Mouse (Mus musculus) bone marrow, adult 2 months (tissue): ENCODE data around the gene Lsm12. TPM values are rescaled to one million over a fixed set of nuclear protein-coding genes. Genes with fewer than 3 reads are reported as not detected.

Experiments used
- H3K27ac ChIP-seq: fragments of 200-500 bp; 2 replicates; pipeline ENCODE4 v1.5.1; 2012; ENCODE audit warnings: low read depth, mild to moderate bottlenecking, control low read depth, inconsistent platforms, low read length; ENCODE audit not compliant: control insufficient read depth, poor library complexity, insufficient read depth
- H3K4me1 ChIP-seq: fragments of 200-500 bp; 2 replicates; pipeline ENCODE4 v1.6.1; 2011; ENCODE audit warnings: low read length; ENCODE audit not compliant: control insufficient read depth, insufficient read depth
- H3K4me3 ChIP-seq: fragments of 200-500 bp; replicated peaks from 2 replicates; pipeline ENCODE3; 2011; ENCODE audit warnings: mild to moderate bottlenecking, low read depth, low read length, control low read depth; ENCODE audit not compliant: control insufficient read depth
- CTCF ChIP-seq: fragments of 200-500 bp; IDR thresholded peaks from 2 replicates; pipeline ENCODE4 v1.5.1; 2011; ENCODE audit warnings: low read length, control low read depth; ENCODE audit not compliant: control insufficient read depth, insufficient read depth
- POLR2A ChIP-seq: fragments of 200-500 bp; IDR thresholded peaks from 2 replicates; pipeline ENCODE4 v1.6.1; 2011; ENCODE audit warnings: low read depth, mild to moderate bottlenecking, control low read depth, low read length, borderline replicate concordance; ENCODE audit not compliant: control insufficient read depth
- WGBS: fragments of 180-500 bp; shearing (Covaris S2); methylation state at CpG from one replicate; pipeline ENCODE4 v1.1.7; 2018; 5-methylcytosine and 5-hydroxymethylcytosine counted together
- polyA plus RNA-seq: library from polyadenylated mRNA; stranded (reverse); fragments of >200 nt; gene quantifications from 2 replicates; pipeline ENCODE4 v1.2.4, GENCODE M21; 2011; ENCODE audit warnings: low replicate concordance; ENCODE audit not compliant: missing spikeins, insufficient read depth, insufficient read length

The Lsm12 gene
- polyA plus RNA-seq, 1 experiment, result 43.4 TPM

GRCm38 (mm10) chr11:102140508-102140907, 44.6 kb downstream of the Lsm12 start:
- Histone ChIP-seq H3K27ac (no peak overlapping the region), H3K4me1 (no peaks in the 10 kb centered on the region), H3K4me3 (no peak overlapping the region)
- 3% methylated on average over 5 of the region's 5 CpGs for WGBS
- TF ChIP-seq POLR2A (no peak), CTCF (0 out of 2 replicates have a peak, but pooled peaks have one; percentile 16)

- Histone ChIP-seq H3K27ac (no peak overlapping the region), H3K4me1 (no peaks in the 10 kb centered on the region), H3K4me3 (no peak overlapping the region)
- 2% methylated on average over 18 of the region's 18 CpGs for WGBS
- no peak for TF ChIP-seq POLR2A
- peak; percentile 92 for TF ChIP-seq CTCF
These were observed 46.7 kb downstream of the Lsm12 start for GRCm38 (mm10) chr11:102138447-102138740.

GRCm38 (mm10) chr11:102137625-102138446, 47.3 kb downstream of the Lsm12 start:
- 18% methylated on average over 13 of the region's 13 CpGs for WGBS
- Histone ChIP-seq H3K27ac (no peak overlapping the region), H3K4me3 (no peak overlapping the region), H3K4me1 (no peaks in the 10 kb centered on the region)
- TF ChIP-seq CTCF, result no peak
- no peak for TF ChIP-seq POLR2A

- Histone ChIP-seq H3K4me3 (no peak overlapping the region), H3K27ac (no peak overlapping the region), H3K4me1 (no peaks in the 10 kb centered on the region)
- WGBS, result 45% methylated on average over 4 of the region's 4 CpGs
- TF ChIP-seq POLR2A (no peak), CTCF (no peak)
These were observed 50.6 kb downstream of the Lsm12 start for GRCm38 (mm10) chr11:102134516-102134915.

GRCm38 (mm10) chr11:102117386-102117785, 67.7 kb downstream of the Lsm12 start:
- WGBS, result 74% methylated on average over 6 of the region's 6 CpGs
- TF ChIP-seq CTCF, result no peak
- no peak for TF ChIP-seq POLR2A
- H3K4me3 ChIP-seq, result no peak overlapping the region
- no peak overlapping the region for H3K27ac ChIP-seq
- H3K4me1 ChIP-seq, result no peaks in the 10 kb centered on the region; the same call in 1 of the 2 replicates

GRCm38 (mm10) chr11:102116241-102116640, 68.9 kb downstream of the Lsm12 start:
- Histone ChIP-seq H3K27ac (no peak overlapping the region), H3K4me3 (no peak overlapping the region), H3K4me1 (no peaks in the 10 kb centered on the region; the same call in 1 of the 2 replicates)
- TF ChIP-seq POLR2A (no peak), CTCF (no peak)
- 54% methylated on average over 8 of the region's 8 CpGs for WGBS

Other genes starting within 250 kb of the Lsm12 start
- not detected in 2 replicates for gene Sost, start 218.3 kb downstream of the Lsm12 start, polyA plus RNA-seq
- not detected in 2 replicates for gene Cfap97d1, start 201.0 kb downstream of the Lsm12 start, polyA plus RNA-seq
- gene Dusp3, start 198.3 kb downstream of the Lsm12 start, polyA plus RNA-seq, result 8.2 and 15.2 TPM in 2 replicates
- gene Mpp3, start 156.8 kb downstream of the Lsm12 start, polyA plus RNA-seq, result not detected in 2 replicates
- 5.0 and 5.8 TPM in 2 replicates for gene Cd300lg, start 143.8 kb downstream of the Lsm12 start, polyA plus RNA-seq
- 11.9 and 18.2 TPM in 2 replicates for gene Mpp2, start 96.8 kb downstream of the Lsm12 start, polyA plus RNA-seq
- gene Ppy, start 84.0 kb downstream of the Lsm12 start, polyA plus RNA-seq, result not detected in 2 replicates
- not detected in 2 replicates for gene Pyy, start 77.5 kb downstream of the Lsm12 start, polyA plus RNA-seq
- not detected in 2 replicates for gene Nags, start 39.8 kb downstream of the Lsm12 start, polyA plus RNA-seq
- gene Tmem101, start 28.9 kb downstream of the Lsm12 start, polyA plus RNA-seq, result 6.8 and 10.3 TPM in 2 replicates
- 13.9 and 26.5 TPM in 2 replicates for gene G6pc3, start 4.3 kb upstream of the Lsm12 start, polyA plus RNA-seq
- gene Hdac5, start 44.9 kb upstream of the Lsm12 start, polyA plus RNA-seq, result 45.9 and 89.1 TPM in 2 replicates
- 18.5 and 39.2 TPM in 2 replicates for gene BC030867, start 63.6 kb upstream of the Lsm12 start, polyA plus RNA-seq
- gene Asb16, start 83.4 kb upstream of the Lsm12 start, polyA plus RNA-seq, result 0.52 TPM in 1 of 2 replicates, not detected in the other
- 20.4 and 36.9 TPM in 2 replicates for gene Tmub2, start 99.6 kb upstream of the Lsm12 start, polyA plus RNA-seq
- gene Atxn7l3, start 111.3 kb upstream of the Lsm12 start, polyA plus RNA-seq, result 18.3 and 30.4 TPM in 2 replicates
- gene Ubtf, start 134.4 kb upstream of the Lsm12 start, polyA plus RNA-seq, result 95.0 and 126 TPM in 2 replicates
- gene Slc4a1, start 180.9 kb upstream of the Lsm12 start, polyA plus RNA-seq, result 762 and 950 TPM in 2 replicates
- 2.3 and 3.2 TPM in 2 replicates for gene Rundc3a, start 208.1 kb upstream of the Lsm12 start, polyA plus RNA-seq
- gene Slc25a39, start 222.7 kb upstream of the Lsm12 start, polyA plus RNA-seq, result 207 and 269 TPM in 2 replicates
- 57.7 and 87.0 TPM in 2 replicates for gene Grn, start 245.0 kb upstream of the Lsm12 start, polyA plus RNA-seq